Mouse (Mus musculus) MEL (cell line): ENCODE results near the gene Phf2. TPM values are rescaled to one million over a fixed set of nuclear protein-coding genes. Genes with fewer than 3 reads are reported as not detected.

Experiments used
- DNase-seq: peaks from one replicate; pipeline ENCODE4 v3.0.0; 2011; ENCODE audit warnings: low read depth, low spot score
- H3K27ac ChIP-seq: 2 replicates; pipeline ENCODE4 v1.5.1; 2012; ENCODE audit warnings: low read depth, mild to moderate bottlenecking, control low read depth, low read length, moderate library complexity; ENCODE audit not compliant: control insufficient read depth
- H3K27me3 ChIP-seq, 2 experiments: fragments of 150-350 bp in 1 of 2; sonication (generic) in 1 of 2; 2 replicates each; pipeline ENCODE4 v1.6.1; 2012; ENCODE audit warnings: low read length in 2 of 2, mild to moderate bottlenecking in 2 of 2, improper control_type of control experiment in 1 of 2, moderate library complexity in 1 of 2; ENCODE audit not compliant: insufficient read depth in 2 of 2, control insufficient read depth in 1 of 2
- H3K36me3 ChIP-seq, 2 experiments: 2 replicates each; pipeline ENCODE4 v1.6.1; 2012 to 2014; ENCODE audit warnings: low read length in 2 of 2, improper control_type of control experiment in 1 of 2, inconsistent platforms in 1 of 2, mild to moderate bottlenecking in 1 of 2; ENCODE audit not compliant: insufficient read depth in 2 of 2, control insufficient read depth in 1 of 2
- H3K4me1 ChIP-seq, 2 experiments: fragments of 150-350 bp in 1 of 2; sonication (generic) in 1 of 2; 2 replicates each; pipeline ENCODE4 v1.6.1; 2012; ENCODE audit warnings: low read length in 2 of 2, improper control_type of control experiment in 1 of 2, mild to moderate bottlenecking in 1 of 2; ENCODE audit not compliant: insufficient read depth in 2 of 2, control insufficient read depth in 1 of 2
- H3K4me3 ChIP-seq, 2 experiments: fragments of 150-350 bp in 1 of 2; sonication (generic) in 1 of 2; 2 replicates each; pipeline ENCODE4 v1.5.1; 2012; ENCODE audit warnings: low read depth in 2 of 2, low read length in 2 of 2, mild to moderate bottlenecking in 2 of 2, moderate library complexity in 2 of 2, control low read depth in 1 of 2, improper control_type of control experiment in 1 of 2; ENCODE audit not compliant: control insufficient read depth in 1 of 2, insufficient read depth in 1 of 2
- H3K79me2 ChIP-seq: 2 replicates; pipeline ENCODE4 v1.6.1; 2012; ENCODE audit warnings: mild to moderate bottlenecking, low read length, moderate library complexity; ENCODE audit not compliant: control insufficient read depth, poor library complexity, insufficient read depth
- H3K9ac ChIP-seq: 2 replicates; pipeline ENCODE4 v1.6.1; 2012; ENCODE audit warnings: low read depth, mild to moderate bottlenecking, control low read depth, low read length, moderate library complexity; ENCODE audit not compliant: control insufficient read depth, poor library complexity, severe bottlenecking
- H3K9me3 ChIP-seq: fragments of 150-350 bp; sonication (generic); replicated peaks from 2 replicates; pipeline ENCODE4 v1.6.1; 2012; ENCODE audit warnings: mild to moderate bottlenecking, low read length, improper control_type of control experiment, moderate library complexity; ENCODE audit not compliant: insufficient read depth
- CHD1 ChIP-seq: IDR thresholded peaks from 2 replicates; pipeline ENCODE4 v1.6.1; 2012; ENCODE audit warnings: low read depth, mild to moderate bottlenecking, inconsistent platforms, low read length, improper control_type of control experiment
- CHD2 ChIP-seq: IDR thresholded peaks from 2 replicates; pipeline ENCODE4 v1.6.1; 2011; ENCODE audit warnings: low read length, improper control_type of control experiment
- CTCF ChIP-seq, 3 experiments: IDR thresholded peaks in 2 of 3; conservative IDR thresholded peaks in 1 of 3; 2 replicates each; pipeline ENCODE4 v1.5.1; 2011 to 2012; ENCODE audit warnings: low read length in 3 of 3, low read depth in 2 of 3, mild to moderate bottlenecking in 2 of 3, improper control_type of control experiment in 1 of 3, inconsistent platforms in 1 of 3, mixed read lengths in 1 of 3, moderate library complexity in 1 of 3; ENCODE audit not compliant: control insufficient read depth in 1 of 3, insufficient read depth in 1 of 3, poor library complexity in 1 of 3, severe bottlenecking in 1 of 3
- E2F4 ChIP-seq: IDR thresholded peaks from 2 replicates; pipeline ENCODE4 v1.6.1; 2011; ENCODE audit warnings: low read depth, low read length, improper control_type of control experiment, borderline replicate concordance
- EP300 ChIP-seq, 2 experiments: IDR thresholded peaks; 2 replicates each; pipeline ENCODE4 v1.6.1; 2011; ENCODE audit warnings: improper control_type of control experiment in 2 of 2, low read length in 2 of 2, low read depth in 1 of 2, mild to moderate bottlenecking in 1 of 2
- ETS1 ChIP-seq: IDR thresholded peaks from 2 replicates; pipeline ENCODE4 v1.6.1; 2012; ENCODE audit warnings: low read depth, mild to moderate bottlenecking, inconsistent platforms, low read length, improper control_type of control experiment, moderate library complexity
- GABPA ChIP-seq: IDR thresholded peaks from 2 replicates; pipeline ENCODE4 v1.6.1; 2012; ENCODE audit warnings: low read depth, mild to moderate bottlenecking, inconsistent platforms, low read length, improper control_type of control experiment, moderate library complexity
- GATA1 ChIP-seq: IDR thresholded peaks from 2 replicates; pipeline ENCODE4 v1.6.1; 2011; ENCODE audit warnings: low read depth, low read length, improper control_type of control experiment
- HCFC1 ChIP-seq: IDR thresholded peaks from 2 replicates; pipeline ENCODE4 v1.6.1; 2012; ENCODE audit warnings: low read depth, mild to moderate bottlenecking, inconsistent platforms, low read length, improper control_type of control experiment, moderate library complexity
- JUND ChIP-seq: IDR thresholded peaks from 2 replicates; pipeline ENCODE4 v1.6.1; 2011; ENCODE audit warnings: low read depth, mild to moderate bottlenecking, improper control_type of control experiment, low read length
- MAFK ChIP-seq: IDR thresholded peaks from 2 replicates; pipeline ENCODE4 v1.6.1; 2011; ENCODE audit warnings: low read depth, mild to moderate bottlenecking, low read length, improper control_type of control experiment, borderline replicate concordance
- MAZ ChIP-seq: IDR thresholded peaks from 2 replicates; pipeline ENCODE4 v1.6.1; 2012; ENCODE audit warnings: low read depth, mild to moderate bottlenecking, inconsistent platforms, low read length, improper control_type of control experiment
- MYC ChIP-seq: IDR thresholded peaks from 2 replicates; pipeline ENCODE4 v1.6.1; 2011; ENCODE audit warnings: low read depth, mild to moderate bottlenecking, low read length, improper control_type of control experiment, moderate library complexity
- NELFE ChIP-seq: IDR thresholded peaks from 2 replicates; pipeline ENCODE4 v1.6.1; 2011; ENCODE audit warnings: low read depth, low read length, improper control_type of control experiment
- NRF1 ChIP-seq: IDR thresholded peaks from 2 replicates; pipeline ENCODE4 v1.6.1; 2014; ENCODE audit warnings: low read depth, mild to moderate bottlenecking, inconsistent platforms, low read length, improper control_type of control experiment, moderate library complexity; ENCODE audit not compliant: poor library complexity, insufficient read depth, severe bottlenecking
- SMC3 ChIP-seq: IDR thresholded peaks from 2 replicates; pipeline ENCODE4 v1.6.1; 2011; ENCODE audit warnings: low read depth, low read length, improper control_type of control experiment
- TAL1 ChIP-seq: IDR thresholded peaks from 2 replicates; pipeline ENCODE4 v1.6.1; 2012; ENCODE audit warnings: mild to moderate bottlenecking, inconsistent platforms, low read length, moderate library complexity, mixed read lengths
- TCF12 ChIP-seq: IDR thresholded peaks from 2 replicates; pipeline ENCODE4 v1.6.1; 2014; ENCODE audit warnings: low read depth, mild to moderate bottlenecking, inconsistent platforms, low read length, improper control_type of control experiment, moderate library complexity
- UBTF ChIP-seq: IDR thresholded peaks from 2 replicates; pipeline ENCODE4 v1.6.1; 2012; ENCODE audit warnings: low read depth, mild to moderate bottlenecking, inconsistent platforms, low read length, improper control_type of control experiment, moderate library complexity, borderline replicate concordance; ENCODE audit not compliant: insufficient read depth
- USF1 ChIP-seq: IDR thresholded peaks from 2 replicates; pipeline ENCODE4 v1.6.1; 2014; ENCODE audit warnings: low read depth, mild to moderate bottlenecking, inconsistent platforms, low read length, improper control_type of control experiment, moderate library complexity
- USF2 ChIP-seq, 2 experiments: IDR thresholded peaks; 2 replicates each; pipeline ENCODE4 v1.6.1; 2011 to 2012; ENCODE audit warnings: improper control_type of control experiment in 2 of 2, low read length in 2 of 2, borderline replicate concordance in 1 of 2, inconsistent platforms in 1 of 2, low read depth in 1 of 2, mild to moderate bottlenecking in 1 of 2; ENCODE audit not compliant: insufficient read depth in 1 of 2
- ZC3H11A ChIP-seq: IDR thresholded peaks from 2 replicates; pipeline ENCODE4 v1.6.1; 2012; ENCODE audit warnings: low read depth, mild to moderate bottlenecking, inconsistent platforms, low read length, improper control_type of control experiment
- polyA plus RNA-seq, 2 experiments: library from polyadenylated mRNA; stranded (reverse) in 1 of 2; unstranded in 1 of 2; fragments of >175 nt in 1 of 2; fragments of >200 nt in 1 of 2; gene quantifications; 2 replicates each; pipeline versions ENCODE4 v1.2.1 to v1.2.4; 2012; ENCODE audit warnings: low replicate concordance in 2 of 2, low read depth in 1 of 2; ENCODE audit not compliant: insufficient read length in 2 of 2, insufficient read depth in 1 of 2, missing spikeins in 1 of 2
- total RNA-seq: library from RNA; depleted of rRNA; stranded (reverse); fragments of 300-350 nt; gene quantifications from 2 replicates; pipeline ENCODE4 v1.2.3, GENCODE M21; 2012

Gene Phf2
- total and polyA plus RNA-seq, 3 experiments, result 10.2 to 52.7 (median 29.6) TPM

DNA sequence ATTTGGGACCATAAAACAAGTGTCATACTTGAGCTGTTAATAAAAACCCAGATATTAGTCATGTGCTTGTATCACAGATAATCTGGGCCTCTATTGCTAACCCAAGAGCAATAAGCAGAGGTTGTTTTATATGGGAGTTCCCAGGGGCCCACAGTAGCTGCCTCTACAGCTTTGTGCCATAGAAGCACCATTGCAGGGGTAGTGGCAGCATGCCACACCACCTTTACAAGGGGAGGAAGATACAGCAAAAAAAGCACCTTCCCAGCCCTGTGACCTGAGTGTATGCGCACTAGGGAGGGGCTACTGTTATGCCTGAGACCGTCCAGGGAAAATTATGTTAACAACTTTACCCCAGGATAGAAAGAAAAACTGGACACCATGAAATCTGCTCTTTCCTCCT is 34.5 kb upstream of the Phf2 start:
- Histone ChIP-seq H3K27me3 (no peaks in the 10 kb centered on the region), H3K79me2 (no peaks in the 10 kb centered on the region), H3K4me1 (no peaks in the 10 kb centered on the region), H3K9me3 (no peaks in the 10 kb centered on the region), H3K4me3 (no peak overlapping the region), H3K9ac (no peak overlapping the region), H3K36me3 (peaks cover 0 to 19% of the 10 kb centered on the region in 2 experiments; a peak in 2 of 4 replicates), H3K27ac (no peak overlapping the region)
- DNase-seq, result no peak
- no peak for TF ChIP-seq UBTF
- TF ChIP-seq MYC, result no peak
- no peak for TF ChIP-seq CHD1
- TF ChIP-seq EP300 (IDR thresholded peaks at IDR 0.05; ENCODE audit: low read depth in 1 of 2, low read length in 2 of 2), result no peak
- no peak for TF ChIP-seq HCFC1
- no peak for TF ChIP-seq SMC3
- TF ChIP-seq JUND, result no peak
- no peak for TF ChIP-seq ETS1
- TF ChIP-seq CHD2, result no peak
- TF ChIP-seq GATA1, result no peak
- no peak for TF ChIP-seq CTCF (IDR thresholded peaks at IDR 0.05 in 2 of 3, conservative IDR thresholded peaks at IDR 0.05 in 1 of 3; ENCODE audit: control insufficient read depth in 1 of 3, insufficient read depth in 1 of 3, low read depth in 2 of 3, low read length in 3 of 3, poor library complexity in 1 of 3, severe bottlenecking in 1 of 3)
- TF ChIP-seq GABPA, result no peak
- no peak for TF ChIP-seq USF1
- TF ChIP-seq MAZ, result no peak
- no peak for TF ChIP-seq ZC3H11A
- TF ChIP-seq, all 39 proteins: peak for 0

DNA sequence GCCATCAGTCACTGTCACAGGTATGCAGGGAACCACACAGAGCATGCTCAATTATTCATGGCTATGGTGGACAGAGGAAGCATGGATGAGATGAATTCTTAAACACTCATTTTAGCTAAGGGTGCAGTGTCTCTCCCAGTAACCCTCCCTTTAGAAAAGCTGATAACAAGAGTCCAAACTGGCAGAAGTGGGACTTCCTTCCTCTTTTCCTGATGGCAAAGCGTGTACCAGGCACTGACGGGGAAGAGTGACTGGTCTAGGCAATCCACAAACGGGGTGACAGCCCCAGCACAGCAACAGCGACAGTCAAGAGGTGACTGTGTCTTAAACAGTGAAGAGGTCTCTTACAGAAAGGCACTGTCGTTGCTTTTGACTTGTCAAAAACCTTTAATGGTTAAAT is 24.5 kb upstream of the Phf2 start:
- Histone ChIP-seq H3K27ac (no peak overlapping the region), H3K9ac (no peak overlapping the region), H3K36me3 (peaks cover 13 to 32% of the 10 kb centered on the region in 2 experiments)

More for the DNA sequence above, 24.5 kb upstream of the Phf2 start:
- no peaks in the 10 kb centered on the region; the same call in 1 of the 2 replicates for H3K79me2 ChIP-seq
- no peak overlapping the region for H3K4me3 ChIP-seq
- no peak for TF ChIP-seq TCF12
- no peak for TF ChIP-seq HCFC1
- TF ChIP-seq USF1, result no peak
- peak; percentile 37; the same call in 1 of the 2 replicates for TF ChIP-seq GATA1
- no peak for TF ChIP-seq NRF1
- TF ChIP-seq MAFK, result no peak
- TF ChIP-seq EP300 (IDR thresholded peaks at IDR 0.05; ENCODE audit: low read depth in 1 of 2, low read length in 2 of 2), result 0 out of 4 replicates have a peak, but pooled peaks of 1 of the 2 experiments have one; percentile 15
- no peak for TF ChIP-seq NELFE
- TF ChIP-seq USF2 (IDR thresholded peaks at IDR 0.05; ENCODE audit: borderline replicate concordance in 1 of 2, insufficient read depth in 1 of 2, low read depth in 1 of 2, low read length in 2 of 2), result no peak
- no peak for TF ChIP-seq E2F4
- TF ChIP-seq TAL1, result no peak
- no peak for TF ChIP-seq ZC3H11A
- TF ChIP-seq, all 39 proteins: peak for 2
- H3K27me3 ChIP-seq, result no peaks in the 10 kb centered on the region
- no peaks in the 10 kb centered on the region for H3K9me3 ChIP-seq
- H3K4me1 ChIP-seq, result peaks cover 6 to 10% of the 10 kb centered on the region in 2 experiments; a peak in 3 of 4 replicates
- DNase-seq, result peak; percentile 48
